Mouse (Mus musculus) G1E (cell line): ENCODE measurements around the gene Nit1. TPM values are rescaled to one million over a fixed set of nuclear protein-coding genes. Genes with fewer than 3 reads are reported as not detected.
"Not testable (repeated sequence)": the region's sequence is repeated elsewhere in the genome, so short reads cannot be mapped to it uniquely, and the experiment has no call there.

Source experiments
- ATAC-seq: 2 replicates; pipeline ENCODE4 v1.8.0; 2016; ENCODE audit warnings: mild to moderate bottlenecking; ENCODE audit not compliant: insufficient number of reproducible peaks, poor library complexity, low FRiP score, severe bottlenecking; ENCODE audit errors: extremely low read depth
- DNase-seq: peaks from one replicate; pipeline ENCODE4 v3.0.0; 2012; ENCODE audit warnings: low spot score
- H3K27me3 ChIP-seq: 2 replicates; pipeline ENCODE4 v1.6.1; 2012; ENCODE audit warnings: mild to moderate bottlenecking, low read length, inconsistent platforms; ENCODE audit not compliant: insufficient read depth
- H3K36me3 ChIP-seq: replicated peaks from 2 replicates; pipeline ENCODE3; 2012; ENCODE audit warnings: mild to moderate bottlenecking, inconsistent platforms
- H3K4me1 ChIP-seq: 2 replicates; pipeline ENCODE4 v1.6.1; 2012; ENCODE audit warnings: low read depth, low read length, inconsistent platforms, mixed read lengths; ENCODE audit not compliant: insufficient read depth
- H3K4me3 ChIP-seq: 2 replicates; pipeline ENCODE4 v1.5.1; 2012; ENCODE audit warnings: low read depth, mild to moderate bottlenecking, inconsistent platforms, low read length, moderate library complexity, mixed read lengths
- H3K9me3 ChIP-seq: replicated peaks from 2 replicates; pipeline ENCODE4 v1.6.1; 2012; ENCODE audit warnings: inconsistent platforms
- CTCF ChIP-seq: IDR thresholded peaks from 2 replicates; pipeline ENCODE4 v1.5.1; 2012; ENCODE audit warnings: low read depth, low read length, inconsistent platforms, mixed read lengths
- GATA1 ChIP-seq: IDR thresholded peaks from 2 replicates; pipeline ENCODE4 v1.6.1; 2012; ENCODE audit warnings: borderline replicate concordance, low read length, inconsistent platforms, mixed read lengths
- GATA2 ChIP-seq: IDR thresholded peaks from 2 replicates; pipeline ENCODE4 v1.6.1; 2012; ENCODE audit warnings: low read depth, low read length, inconsistent platforms, borderline replicate concordance
- POLR2AphosphoS5 ChIP-seq: IDR thresholded peaks from 2 replicates; pipeline ENCODE4 v1.6.1; 2012; ENCODE audit warnings: low read depth, low read length, inconsistent platforms; ENCODE audit not compliant: insufficient replicate concordance
- TAL1 ChIP-seq: conservative IDR thresholded peaks from 2 replicates; pipeline ENCODE4 v1.6.1; 2012; ENCODE audit warnings: low read depth, low read length, inconsistent platforms, mixed read lengths
- polyA plus RNA-seq: library from polyadenylated mRNA; stranded (reverse); fragments of >175 nt; gene quantifications from 2 replicates; pipeline ENCODE4 v1.2.3, GENCODE M21; 2012
- total RNA-seq, 2 experiments: library from RNA; stranded (forward) in 1 of 2; stranded (reverse) in 1 of 2; fragments of 200-1000 nt in 1 of 2; fragments of >200 nt in 1 of 2; fragmentation: Nextera tagmentation in 1 of 2; gene quantifications; 2 replicates each; pipeline ENCODE4 v1.2.3; 2014 to 2017

Nit1 gene
- total and polyA plus RNA-seq, 3 experiments, result 11.3 to 58.9 (median 17.9) TPM

DNA sequence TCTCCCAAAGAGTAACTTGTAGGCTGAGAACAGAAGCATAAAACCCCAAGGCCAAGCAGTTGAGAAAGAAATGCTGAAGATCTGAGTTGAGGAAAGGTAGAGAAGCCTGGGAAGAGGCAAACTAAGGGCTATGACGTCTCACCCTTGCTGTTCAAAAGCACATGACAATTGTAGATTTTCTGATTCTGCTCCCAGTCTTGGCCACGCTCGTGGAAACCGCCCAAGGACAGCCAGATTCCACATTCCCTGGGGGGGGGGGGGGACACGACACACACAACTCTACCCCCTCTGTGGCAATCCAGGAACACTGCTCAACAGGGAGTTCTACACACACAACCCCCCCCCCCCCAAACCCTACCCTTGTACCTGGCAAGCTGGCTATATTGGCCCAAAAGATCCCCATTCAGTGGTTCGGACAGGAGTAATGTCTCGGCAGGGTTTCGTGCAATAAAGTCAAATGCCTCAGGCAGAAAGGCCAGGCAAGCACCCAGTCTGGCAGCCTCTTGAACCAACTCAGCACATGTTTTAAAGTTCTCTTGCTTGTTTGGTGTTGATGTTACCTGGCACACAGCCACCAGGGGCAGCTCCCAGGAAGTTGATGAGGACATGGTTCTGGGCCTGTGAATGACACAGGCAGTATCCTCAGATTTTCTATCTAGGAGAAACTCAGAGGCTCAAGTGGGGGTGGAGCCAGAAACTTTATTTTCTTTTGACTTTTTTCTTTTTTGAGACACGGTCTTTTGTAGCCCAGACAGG lies 1.3 kb downstream of the Nit1 start:
- Histone ChIP-seq H3K27me3 (no peaks in the 10 kb centered on the region), H3K4me1 (peaks cover 41% of the 10 kb centered on the region), H3K4me3 (no peak overlapping the region; the same call in 1 of the 2 replicates), H3K9me3 (no peaks in the 10 kb centered on the region), H3K36me3 (peaks cover 76% of the 10 kb centered on the region)
- no peak for TF ChIP-seq GATA1
- TF ChIP-seq GATA2, result no peak
- TF ChIP-seq POLR2AphosphoS5, result no peak
- no peak for TF ChIP-seq TAL1
- no peak for TF ChIP-seq CTCF
- DNase-seq (no peak), ATAC-seq (no peak)

DNA sequence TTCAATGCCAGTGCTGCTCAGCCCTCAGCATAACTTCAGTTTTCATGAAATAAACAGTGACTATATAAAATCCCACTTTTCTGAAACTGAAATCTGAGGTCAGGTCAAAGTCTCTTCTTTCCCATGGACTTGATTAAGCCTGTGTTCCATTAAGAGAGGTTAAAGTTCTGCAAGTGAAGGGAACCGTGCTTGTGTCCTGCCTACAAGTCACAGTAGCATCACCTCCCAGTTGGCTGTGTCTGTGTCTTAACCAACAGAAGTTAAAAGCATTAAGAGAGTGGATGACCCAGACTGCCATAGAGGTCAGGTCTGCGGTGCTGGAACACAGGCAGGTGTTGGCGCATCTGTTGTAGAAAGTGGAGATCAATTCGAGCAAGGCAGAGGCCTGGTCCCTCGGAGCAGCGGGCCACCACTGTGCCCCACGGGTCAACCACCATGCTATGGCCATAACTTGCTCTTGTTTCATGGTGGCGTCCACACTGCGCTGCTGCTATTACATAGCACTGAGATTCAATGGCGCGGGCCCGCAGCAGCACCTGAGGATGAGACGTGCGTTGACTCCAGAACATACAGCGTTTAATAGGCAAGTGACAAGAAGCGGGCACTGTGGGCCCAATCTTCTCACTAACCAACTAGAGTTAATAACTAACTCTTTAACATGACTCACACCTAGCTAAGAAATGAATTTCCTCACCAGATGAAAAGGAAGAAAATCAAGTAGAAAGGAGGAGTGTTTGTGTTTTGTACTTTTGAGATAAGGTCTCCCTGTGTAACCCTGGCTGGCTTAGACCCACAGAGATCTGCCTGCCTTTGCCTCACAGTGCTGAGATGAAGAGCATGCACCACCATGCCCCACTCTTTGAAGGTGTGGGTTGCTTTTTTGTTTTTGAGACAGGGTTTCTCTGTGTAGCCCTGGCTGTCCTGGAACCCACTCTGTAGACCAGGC lies 2.9 kb downstream of the Nit1 start:
- Histone ChIP-seq H3K36me3 (peaks cover 77% of the 10 kb centered on the region), H3K4me3 (no peak overlapping the region), H3K9me3 (no peaks in the 10 kb centered on the region), H3K4me1 (peaks cover 29% of the 10 kb centered on the region), H3K27me3 (no peaks in the 10 kb centered on the region)
- ATAC-seq (no peak), DNase-seq (no peak)
- TF ChIP-seq TAL1 (no peak), GATA2 (no peak), GATA1 (no peak), CTCF (no peak), POLR2AphosphoS5 (no peak)

DNA sequence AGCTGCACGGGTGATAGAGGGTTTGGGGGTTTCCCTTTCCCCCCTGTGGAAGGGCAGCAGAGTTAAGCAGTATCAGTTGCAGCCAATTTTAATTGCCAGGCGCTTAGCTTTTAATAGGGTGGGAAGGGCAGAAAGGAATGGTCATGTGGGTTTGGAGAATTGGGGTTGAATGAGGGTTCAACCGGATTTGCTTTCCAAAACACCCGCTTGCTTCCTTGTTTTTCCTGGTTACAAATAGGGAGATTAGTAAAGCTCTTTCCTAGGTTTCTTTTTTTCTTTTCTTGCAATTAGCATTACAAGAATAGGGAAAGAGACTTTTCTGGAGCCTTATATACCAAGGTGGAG lies 15.3 kb downstream of the Nit1 start:
- H3K27me3 ChIP-seq, result no peaks in the 10 kb centered on the region
- peaks cover 54% of the 10 kb centered on the region for H3K4me1 ChIP-seq
- peak overlapping the region; percentile 90 for H3K4me3 ChIP-seq
- no peak for ATAC-seq
- peaks cover 52% of the 10 kb centered on the region for H3K36me3 ChIP-seq
- H3K9me3 ChIP-seq, result no peaks in the 10 kb centered on the region
- no peak for DNase-seq
- TF ChIP-seq CTCF (no peak), TAL1 (no peak), GATA1 (no peak), POLR2AphosphoS5 (no peak), GATA2 (no peak)

DNA sequence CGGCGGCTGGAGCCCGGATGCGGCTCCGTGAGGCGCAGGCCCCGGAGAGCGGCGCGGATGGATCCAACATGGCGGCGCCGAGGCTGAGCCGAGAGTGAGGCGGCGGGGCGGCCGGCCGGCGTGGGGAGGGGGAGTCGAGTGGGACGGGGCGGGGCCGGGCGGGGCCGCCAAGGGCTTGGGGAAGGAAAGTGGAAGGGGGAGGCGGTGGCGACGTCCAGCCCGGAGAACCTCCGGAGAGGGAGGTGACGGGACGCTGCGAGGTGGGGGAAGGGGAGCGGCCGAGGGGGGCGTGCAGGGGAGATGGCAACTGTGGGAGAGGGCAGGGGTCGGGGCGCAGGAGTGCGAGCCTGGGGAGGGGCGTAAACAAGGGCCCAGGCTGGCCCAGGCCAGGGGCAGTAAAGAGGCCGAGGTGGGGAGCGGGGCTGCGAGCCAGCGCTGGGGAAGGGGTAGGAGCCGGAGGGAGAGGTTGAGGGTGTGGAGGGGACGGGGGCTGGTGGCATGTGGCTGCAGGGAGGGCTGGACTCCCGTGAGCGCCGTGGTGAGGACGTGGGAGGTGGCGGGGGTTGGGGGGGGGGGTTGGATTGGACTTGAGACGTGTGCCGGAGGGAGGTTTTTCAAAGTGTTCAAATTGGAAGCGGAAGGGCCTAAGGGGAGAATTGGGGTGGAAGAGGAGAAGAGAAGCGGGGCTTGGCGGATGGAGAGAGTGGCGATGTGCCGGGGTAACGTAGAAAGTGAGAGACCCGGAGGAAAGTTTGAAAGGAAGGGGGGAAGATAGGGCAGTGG lies 15.8 kb downstream of the Nit1 start:
- DNase-seq (peak; percentile 79), ATAC-seq (no peak)
- no peak for TF ChIP-seq CTCF
- TF ChIP-seq GATA2, result no peak
- no peak for TF ChIP-seq POLR2AphosphoS5
- no peak for TF ChIP-seq GATA1
- no peak for TF ChIP-seq TAL1
- H3K9me3 ChIP-seq, result no peaks in the 10 kb centered on the region
- peaks cover 54% of the 10 kb centered on the region for H3K36me3 ChIP-seq
- H3K4me1 ChIP-seq, result peaks cover 57% of the 10 kb centered on the region
- no peaks in the 10 kb centered on the region for H3K27me3 ChIP-seq
- H3K4me3 ChIP-seq, result peak overlapping the region; percentile 90

DNA sequence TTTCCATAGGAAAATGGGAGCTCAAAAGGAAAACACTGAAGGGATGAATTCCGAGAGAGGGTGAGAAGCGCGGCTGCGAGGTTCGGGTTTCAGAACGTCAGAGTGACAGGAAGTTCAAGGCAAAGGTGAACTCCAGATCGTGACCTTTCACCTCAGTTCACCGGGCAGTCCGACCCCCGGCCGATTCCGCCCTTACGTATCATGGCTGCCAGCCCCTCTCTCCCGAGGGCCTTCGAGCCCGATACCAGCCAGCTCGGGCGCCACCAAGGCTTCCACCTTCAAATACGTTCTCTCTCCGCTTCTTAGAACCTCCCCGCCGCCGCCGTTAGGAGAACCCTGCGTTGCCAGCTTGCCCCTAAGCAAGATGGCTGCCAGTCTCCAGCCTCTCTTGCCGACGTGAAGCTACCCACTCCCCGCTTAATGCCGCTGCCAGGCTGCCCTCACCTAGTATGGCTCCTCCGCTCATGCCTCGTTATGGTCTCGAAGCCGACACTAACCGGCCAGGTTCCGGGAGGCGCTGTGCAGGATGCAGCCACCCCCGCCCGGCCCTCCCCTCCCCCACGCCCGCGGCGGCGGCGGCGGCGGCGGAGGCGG lies 16.5 kb downstream of the Nit1 start, which contains the start of gene Dedd:
Gene Dedd, plus strand, starts transcription at position 307 of the 594 bp plus-strand sequence.
- Histone ChIP-seq H3K36me3 (peaks cover 51% of the 10 kb centered on the region), H3K27me3 (no peaks in the 10 kb centered on the region), H3K4me1 (peaks cover 54% of the 10 kb centered on the region), H3K4me3 (peak within 1 kb of the TSS; percentile 90), H3K9me3 (no peaks in the 10 kb centered on the region)
- DNase-seq (peak; percentile 76), ATAC-seq (peak; percentile 95)
- TF ChIP-seq GATA2 (no peak), CTCF (no peak)

DNA sequence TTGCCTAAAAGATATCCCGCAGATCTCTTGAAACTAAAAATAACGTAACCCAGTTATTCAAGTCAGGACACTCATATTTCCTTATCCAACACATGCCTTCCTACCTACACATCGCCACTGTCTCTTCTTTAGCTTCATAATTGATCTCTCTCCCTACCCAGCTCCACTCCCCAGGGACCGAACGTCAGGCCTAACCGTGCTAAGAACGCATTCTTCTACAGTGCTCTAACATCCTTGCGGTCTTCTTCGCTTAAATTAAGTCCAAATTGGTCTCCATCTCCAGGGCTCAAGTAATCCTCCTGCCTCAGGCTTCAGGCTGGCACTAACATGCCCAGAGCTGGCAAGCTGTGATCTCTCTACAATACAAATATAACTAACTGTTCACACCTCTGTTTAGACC lies 17.2 kb downstream of the Nit1 start:
- H3K9me3 ChIP-seq, result no peaks in the 10 kb centered on the region
- no peaks in the 10 kb centered on the region for H3K27me3 ChIP-seq
- peak overlapping the region; percentile 90 for H3K4me3 ChIP-seq
- DNase-seq, result no peak
- ATAC-seq, result no peak
- TF ChIP-seq GATA2, result no peak
- no peak for TF ChIP-seq GATA1
- no peak for TF ChIP-seq CTCF
- no peak for TF ChIP-seq POLR2AphosphoS5
- TF ChIP-seq TAL1, result no peak
- H3K4me1 ChIP-seq, result peaks cover 49% of the 10 kb centered on the region
- peaks cover 48% of the 10 kb centered on the region for H3K36me3 ChIP-seq

DNA sequence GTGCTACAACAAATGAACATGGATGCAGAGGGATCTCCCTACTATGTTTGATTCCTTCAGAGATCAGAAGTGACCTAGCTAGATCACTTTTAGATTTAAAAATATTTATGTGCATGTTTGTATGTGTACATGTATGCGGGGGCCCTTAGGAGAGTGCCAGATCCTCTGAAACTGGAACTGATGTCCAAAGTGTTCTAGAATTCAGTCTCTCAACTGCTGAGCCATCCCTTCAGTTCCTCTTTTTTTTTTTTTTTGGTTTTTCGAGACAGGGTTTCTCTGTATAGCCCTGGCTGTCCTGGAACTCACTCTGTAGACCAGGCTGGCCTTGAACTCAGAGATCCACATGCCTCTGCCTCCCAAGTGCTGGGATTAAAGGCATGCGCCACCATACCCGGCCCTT lies 18.9 kb downstream of the Nit1 start:
- H3K4me1 ChIP-seq, result peaks cover 45% of the 10 kb centered on the region
- H3K4me3 ChIP-seq, ATAC-seq, H3K27me3 ChIP-seq, H3K9me3 ChIP-seq, DNase-seq: not testable (repeated sequence)
- peaks cover 46% of the 10 kb centered on the region for H3K36me3 ChIP-seq
